Mouse (Mus musculus) right cerebral cortex, postnatal 4 days (tissue): ENCODE measurements at regions not wholly inside any gene's neighbourhood (a gene's known extent, or its start where the extent isn't known, plus 50 kb on each side); places are given as distances from the start of the nearest gene placed in this dataset.

Experiments used
- DNase-seq: peaks from one replicate; pipeline ENCODE4 v3.0.0-alpha.2; 2022

DNA sequence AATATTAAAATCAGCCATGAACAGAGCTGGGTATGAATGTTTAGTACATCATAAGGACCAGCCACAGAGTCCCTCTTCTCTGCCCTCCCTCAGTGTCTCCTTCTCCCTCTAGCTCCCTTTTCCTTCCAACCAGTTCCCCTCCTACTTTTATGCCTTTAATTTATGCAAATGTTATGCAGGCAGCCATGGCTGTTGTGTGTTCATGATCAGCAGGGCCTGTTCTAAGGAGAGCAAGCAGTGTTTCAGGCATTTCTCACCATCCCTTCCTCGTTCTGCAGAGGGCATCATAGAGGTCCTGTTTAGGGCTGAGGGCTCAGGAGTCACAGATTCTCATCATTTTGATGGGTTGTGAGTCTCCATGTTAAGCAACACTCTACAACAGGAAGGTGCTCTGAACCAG is 162.4 kb upstream of the Dkk2 start:
- DNase-seq, result no peak

DNA sequence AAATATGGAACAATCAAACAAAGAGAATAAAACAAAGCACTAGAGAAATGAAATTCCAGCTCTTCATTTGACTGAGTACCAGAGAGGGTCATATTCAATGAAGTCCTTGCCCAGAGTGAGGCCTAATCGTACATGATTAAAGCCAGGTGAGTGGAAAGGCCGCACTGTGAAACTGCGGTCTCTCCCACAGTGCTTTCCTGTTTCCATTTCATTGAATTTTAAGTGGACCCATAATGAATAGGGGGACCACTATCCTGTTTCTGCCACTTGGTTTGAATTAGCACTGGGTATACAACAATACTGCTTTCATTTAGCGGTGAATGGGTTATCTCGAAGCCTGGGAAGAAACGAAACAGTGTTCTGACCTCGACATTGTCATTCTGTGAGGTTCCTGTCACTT is 144.2 kb upstream of the Dkk2 start:
- no peak for DNase-seq

DNA sequence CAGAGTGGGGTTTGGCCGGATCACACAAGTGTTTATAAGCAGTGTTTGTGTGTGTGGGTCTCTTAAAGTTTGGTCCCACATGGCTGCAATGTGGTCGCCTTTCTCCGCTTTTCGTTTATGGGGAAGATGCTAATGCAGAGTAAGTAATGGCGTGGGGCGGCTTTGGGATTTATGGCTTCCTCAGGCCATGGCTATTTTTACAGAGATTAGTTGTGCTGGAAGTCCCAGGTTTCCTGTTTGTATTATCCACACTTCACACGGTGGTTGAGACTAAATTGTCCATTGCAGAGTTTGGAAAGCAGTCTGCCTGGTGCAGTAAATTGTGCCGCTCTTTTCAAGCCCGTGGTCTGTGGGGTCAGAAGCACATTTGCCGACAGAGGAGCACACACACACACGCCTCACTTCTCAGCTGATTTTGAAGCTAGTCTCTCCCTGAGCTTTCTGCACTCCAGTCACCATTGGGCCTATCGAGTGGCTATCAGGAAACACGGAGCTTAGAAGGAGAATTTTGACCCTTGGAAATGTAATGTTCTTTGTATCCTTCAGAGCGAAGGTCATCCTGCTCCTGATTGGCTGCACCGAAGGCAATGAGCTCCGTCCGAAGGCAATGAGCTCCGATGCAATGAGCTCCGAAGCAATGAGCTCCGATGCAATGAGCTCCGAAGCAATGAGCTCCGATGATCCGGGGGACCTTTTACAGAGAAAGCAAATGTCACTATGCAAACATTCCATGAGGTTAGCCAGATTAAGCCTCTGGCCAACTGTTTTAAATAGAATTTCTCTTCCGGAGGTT is 142.9 kb upstream of the Dkk2 start:
- no peak for DNase-seq

DNA sequence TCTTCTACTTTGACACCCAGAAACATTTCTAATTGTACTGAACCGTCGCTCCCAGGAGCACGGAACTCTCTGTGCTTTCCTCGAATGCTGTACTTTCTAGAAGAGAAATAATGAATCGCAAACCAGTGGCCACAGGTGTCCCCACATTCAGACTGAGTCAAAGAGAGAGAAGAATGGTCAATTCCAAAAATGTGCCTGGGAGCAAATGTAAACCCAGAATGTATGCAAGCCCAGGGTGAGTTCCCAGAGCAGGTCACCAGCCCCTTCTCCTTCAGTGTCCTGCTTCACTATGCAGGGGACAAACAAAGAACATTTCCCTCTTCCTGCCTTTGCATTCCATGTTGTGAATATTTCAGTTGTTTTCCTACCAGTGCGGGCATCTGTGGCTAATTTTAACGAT is 141.7 kb upstream of the Dkk2 start:
- no peak for DNase-seq

GRCm38 (mm10) chr3:131955771-131956170 is 129.3 kb upstream of the Dkk2 start:
- no peak for DNase-seq

GRCm38 (mm10) chr3:131960636-131961035 is 124.5 kb upstream of the Dkk2 start:
- DNase-seq, result no peak

DNA sequence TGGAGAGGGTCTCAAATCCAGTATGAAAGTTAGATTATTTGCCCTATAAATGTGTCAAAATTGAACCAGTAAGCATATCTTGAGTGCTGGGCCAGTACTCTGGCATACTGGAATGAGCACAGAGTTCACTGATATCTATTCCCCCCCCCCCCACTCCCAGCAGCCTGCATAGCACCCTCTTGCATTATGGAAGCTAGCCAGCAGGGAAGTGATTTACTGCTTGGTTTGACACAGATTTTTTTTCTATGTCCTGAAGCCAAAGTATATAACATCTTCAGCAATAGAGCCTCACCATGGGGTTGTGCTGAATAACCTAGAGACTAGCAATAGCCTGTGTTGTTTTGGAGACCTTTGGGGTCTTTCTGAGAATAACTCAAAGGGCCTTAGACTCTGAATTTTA is 123.5 kb upstream of the Dkk2 start:
- DNase-seq, result no peak

DNA sequence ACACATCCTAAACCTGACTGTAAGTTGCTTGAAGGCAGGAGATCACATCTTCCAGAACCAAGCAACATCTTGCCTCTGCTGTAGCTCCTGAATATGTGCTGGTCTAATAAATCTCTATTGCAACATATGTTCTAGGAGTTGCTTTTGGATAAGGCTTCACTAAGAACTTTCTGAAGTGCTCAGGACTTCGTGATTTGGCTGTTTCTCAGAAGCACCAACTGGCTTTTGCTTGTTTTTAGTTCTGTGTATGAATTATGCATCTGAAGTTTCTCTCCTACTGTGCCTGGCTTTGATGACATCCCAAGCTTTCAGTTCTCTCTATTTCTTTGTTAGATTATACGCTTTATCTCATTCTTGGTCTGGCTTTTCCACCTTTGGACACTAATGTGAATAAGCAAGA is 122.2 kb upstream of the Dkk2 start:
- DNase-seq, result no peak

DNA sequence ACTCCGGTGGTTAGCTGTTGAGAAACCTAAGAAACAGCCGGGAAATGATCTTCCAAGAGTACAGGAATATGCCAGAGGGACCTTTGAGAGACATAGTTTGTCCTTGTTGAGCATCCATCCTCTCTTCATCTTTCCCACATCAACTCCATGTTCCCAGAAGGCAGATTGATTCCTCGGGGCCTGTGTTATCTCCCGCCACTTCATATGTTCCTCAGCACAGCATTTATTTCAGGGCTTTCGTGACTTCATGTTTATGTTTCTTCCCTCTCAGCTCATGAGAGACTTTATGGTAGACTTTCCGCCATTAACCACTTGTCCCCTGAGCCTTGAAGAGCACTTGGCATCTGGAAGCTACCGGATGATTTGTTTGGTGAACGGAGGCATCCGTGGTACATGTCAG is 120.1 kb upstream of the Dkk2 start:
- no peak for DNase-seq

DNA sequence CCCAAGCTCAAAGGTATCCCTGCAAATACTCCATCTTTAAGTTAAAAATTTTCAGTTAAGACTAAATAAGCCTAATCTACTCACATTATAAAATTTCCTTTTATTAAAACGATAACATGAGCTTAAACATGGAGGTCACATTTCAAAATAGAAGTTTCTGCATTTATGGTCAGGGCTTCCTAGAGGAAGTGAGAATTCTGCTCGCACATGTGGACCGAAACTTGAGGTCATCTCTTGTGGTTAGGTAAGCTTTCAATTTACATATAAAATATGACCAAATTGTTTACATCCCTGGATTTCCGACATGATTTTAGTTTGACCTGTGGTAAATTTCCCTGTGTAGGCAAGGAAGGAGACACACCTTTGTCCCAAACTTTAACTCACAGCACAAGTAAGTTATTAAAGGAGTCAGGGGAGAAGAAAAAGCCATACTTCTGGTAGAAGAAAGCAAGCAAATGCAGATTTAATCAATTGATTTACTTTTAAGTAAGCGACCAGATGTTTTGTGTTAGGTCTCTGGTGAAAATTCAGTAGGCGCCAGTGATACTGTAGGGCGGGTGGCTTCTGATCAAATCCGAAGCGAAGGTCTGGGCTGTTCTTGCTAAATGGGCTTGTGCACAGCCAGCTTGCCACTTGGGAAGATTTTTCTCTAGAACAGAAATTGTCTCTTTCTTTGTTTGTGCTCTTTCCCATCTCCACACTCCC is 119.5 kb upstream of the Dkk2 start:
- DNase-seq, result no peak

- DNase-seq, result no peak
Measured at GRCm38 (mm10) chr3:131967288-131967687, 117.8 kb upstream of the Dkk2 start.

- DNase-seq, result no peak
Measured at GRCm38 (mm10) chr3:131970827-131971226, 114.3 kb upstream of the Dkk2 start.

DNA sequence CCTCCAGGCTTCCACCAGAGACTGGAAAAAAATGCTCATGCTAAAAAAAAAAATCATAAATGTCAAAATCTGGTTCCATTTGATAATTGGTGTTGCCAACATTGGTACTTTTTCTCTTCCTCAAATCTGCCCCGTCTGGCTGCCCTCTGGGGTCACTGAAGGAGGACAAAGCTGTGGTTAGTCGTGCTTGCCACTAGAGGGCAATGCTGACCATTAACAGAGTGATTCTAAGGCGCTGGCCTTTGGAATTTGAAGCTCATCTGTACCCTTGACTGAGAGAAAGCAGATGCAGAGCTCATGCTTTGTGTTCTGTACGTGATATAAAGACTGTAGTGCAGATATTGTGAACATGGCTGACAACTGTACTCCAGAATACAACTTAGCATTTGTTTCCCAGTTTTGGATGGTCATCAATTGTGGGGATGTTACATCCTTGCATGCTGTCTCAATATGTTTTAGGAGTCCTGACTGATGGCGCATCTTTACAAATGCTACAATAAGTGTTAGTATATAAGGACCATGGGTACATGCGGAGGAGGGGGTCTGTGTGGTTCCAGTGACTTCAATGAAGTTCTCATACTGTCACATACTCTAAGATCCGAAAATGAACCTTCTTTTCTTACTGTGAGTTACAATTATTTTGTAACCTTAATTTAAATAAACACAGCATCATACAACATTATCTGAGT is 109.0 kb upstream of the Dkk2 start:
- peak; percentile 8 for DNase-seq

DNA sequence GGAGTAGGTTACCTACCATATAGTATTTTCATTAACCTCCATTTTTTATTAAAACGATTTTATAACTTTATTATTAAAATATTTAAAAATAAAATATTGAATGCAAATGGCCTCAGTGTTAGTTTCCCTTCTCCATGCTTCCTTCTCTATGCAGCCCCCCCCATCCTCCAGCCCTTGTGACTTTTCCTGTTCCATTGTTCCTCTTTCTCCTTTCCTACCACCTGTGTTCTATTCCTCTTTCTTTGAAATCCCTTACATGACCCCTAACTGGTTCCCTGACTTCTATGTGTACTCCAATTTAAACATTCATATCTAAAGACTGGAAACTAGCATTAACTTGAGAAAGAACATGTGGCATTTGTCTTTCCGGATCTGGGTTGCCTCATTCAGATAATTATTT is 101.8 kb upstream of the Dkk2 start:
- DNase-seq, result no peak

GRCm38 (mm10) chr3:131998838-131999613 is 86.1 kb upstream of the Dkk2 start:
- DNase-seq, result no peak

DNA sequence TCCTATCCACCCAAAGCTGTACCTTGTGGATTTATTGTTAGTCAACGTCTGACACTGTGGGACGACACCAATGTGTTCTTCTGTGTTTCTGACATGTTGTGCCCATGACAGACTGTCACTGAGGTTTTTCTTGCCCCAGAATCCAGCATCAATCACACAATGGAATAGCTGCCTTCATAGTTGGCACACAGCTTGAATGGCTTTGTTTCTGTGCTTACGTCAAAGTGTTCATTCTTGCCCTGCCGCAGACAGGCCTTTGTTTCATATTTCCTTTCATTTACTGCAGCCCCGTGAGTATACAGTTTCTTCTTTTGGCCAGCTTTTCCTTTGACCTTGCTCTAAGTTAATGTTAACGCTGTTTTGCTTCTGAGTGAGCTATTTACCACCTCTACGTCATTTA is 78.9 kb upstream of the Dkk2 start:
- DNase-seq, result no peak

GRCm38 (mm10) chr3:132006912-132007311 is 78.2 kb upstream of the Dkk2 start:
- no peak for DNase-seq

GRCm38 (mm10) chr3:132007356-132007755 is 77.7 kb upstream of the Dkk2 start:
- DNase-seq, result no peak

- DNase-seq, result no peak
Measured at GRCm38 (mm10) chr3:132015205-132015604, 69.9 kb upstream of the Dkk2 start.

- DNase-seq, result no peak
Measured at GRCm38 (mm10) chr3:132017485-132018261, 67.4 kb upstream of the Dkk2 start.

GRCm38 (mm10) chr3:132018505-132018904 is 66.6 kb upstream of the Dkk2 start:
- DNase-seq, result no peak

- DNase-seq, result no peak
Measured at GRCm38 (mm10) chr3:132022032-132022431, 63.1 kb upstream of the Dkk2 start.
